Mouse (Mus musculus): ENCODE data around the gene Gm17387.
A peak's percentile ranks its signal among the peaks of the same experiment; 100 is the strongest.

Gm17387 gene

DNA sequence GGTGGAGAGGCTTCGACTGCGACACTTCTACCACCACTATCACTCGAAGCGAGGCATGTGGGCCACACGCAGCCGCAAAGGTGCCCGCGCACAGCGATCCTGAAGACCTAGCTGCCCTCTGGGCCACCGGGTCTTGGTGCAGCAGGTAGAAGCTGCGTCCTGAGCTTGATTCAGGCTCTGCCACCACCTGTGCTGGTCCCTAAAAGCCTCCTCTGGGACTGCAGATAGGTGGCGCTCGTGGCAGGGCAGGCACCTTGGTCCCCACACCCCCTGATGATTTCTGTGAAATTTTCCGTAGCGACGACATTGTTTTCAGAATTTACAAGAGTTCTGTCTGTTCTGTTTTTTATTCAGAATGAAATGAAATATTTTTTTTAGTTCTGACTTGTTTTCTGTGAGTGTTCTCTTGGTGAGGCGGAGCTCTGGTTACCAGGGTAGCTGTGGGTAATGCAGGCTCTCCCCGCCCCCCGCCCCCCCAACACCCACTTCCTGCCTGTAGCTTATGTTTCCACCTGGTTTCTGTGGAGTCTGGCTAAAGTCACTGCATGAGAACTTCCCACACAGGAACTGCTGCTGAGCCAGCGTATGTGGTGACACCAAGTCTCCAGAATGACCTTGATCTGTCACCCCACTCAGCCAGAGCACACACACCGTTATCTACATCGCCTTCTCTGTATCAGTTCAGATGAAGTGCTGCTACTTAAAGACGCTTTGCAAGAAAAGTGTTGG lies 43.2 kb downstream of the Gm17387 start:
- peak; percentile 38 to 58 for DNase-seq (ENCODE audit: low spot score in 2 of 2)

DNA sequence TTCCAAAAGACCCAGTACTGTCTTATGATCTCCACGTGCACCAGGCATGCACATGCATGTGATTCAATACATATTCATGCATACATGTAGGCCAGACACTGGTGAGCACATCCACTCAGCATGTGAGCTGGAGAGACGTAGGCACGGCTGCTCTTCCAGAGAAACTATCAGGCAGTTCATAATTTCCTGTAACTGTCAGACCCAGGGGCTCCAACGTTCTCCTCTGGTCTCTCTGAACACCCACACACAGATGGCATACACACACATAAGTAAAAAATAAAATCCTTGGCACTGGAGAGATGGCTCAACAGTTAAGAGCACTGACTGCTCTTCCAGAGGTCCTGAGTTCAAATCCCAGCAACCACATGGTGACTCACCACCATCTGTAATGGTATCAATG lies 44.9 kb downstream of the Gm17387 start:
- DNase-seq (ENCODE audit: low spot score in 2 of 2): no peak

DNA sequence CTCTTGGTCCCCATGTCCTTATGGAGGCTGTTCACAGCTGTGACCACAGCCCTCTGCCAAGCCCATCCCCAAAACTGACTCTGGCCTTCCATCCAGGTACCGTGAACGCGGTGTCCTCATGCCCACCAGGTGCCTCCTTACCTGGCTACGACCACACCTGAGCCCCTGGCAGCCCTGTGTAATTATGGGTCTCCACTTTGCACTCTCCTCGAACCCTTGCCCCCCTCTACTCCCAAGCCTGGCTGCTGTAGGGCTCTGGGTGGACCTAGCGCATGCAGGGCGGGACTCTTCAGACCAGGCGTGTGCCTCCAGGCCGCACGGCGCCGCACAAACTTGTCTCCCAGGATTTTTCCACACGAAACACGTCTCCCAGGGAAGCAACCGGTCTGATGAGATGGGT lies 48.9 kb downstream of the Gm17387 start, which contains the start of gene Pkp3:
Gene Pkp3 (plus strand): TSS at position 378 of the 400 bp plus-strand sequence.
- no peak for DNase-seq (ENCODE audit: low spot score in 2 of 2)

DNA sequence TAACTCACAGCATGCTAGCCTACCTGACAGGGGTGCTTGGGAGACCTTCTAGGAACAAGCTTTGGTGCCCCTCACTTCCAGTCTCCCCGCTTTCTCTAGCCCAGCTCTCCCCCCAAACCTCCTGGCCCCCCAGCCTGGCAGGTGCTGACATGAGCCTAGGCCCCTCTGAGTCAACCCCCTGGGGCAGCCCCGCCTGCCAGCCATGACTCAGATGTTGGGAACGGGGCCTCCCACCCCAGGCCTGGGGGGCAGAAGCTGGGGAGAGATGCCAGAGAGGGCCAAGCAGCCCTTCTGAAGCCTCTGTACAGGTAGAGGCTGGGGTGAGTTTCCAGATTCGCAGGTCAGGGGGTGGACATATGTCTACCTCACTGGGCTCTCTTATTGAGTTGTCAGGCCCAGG lies 49.9 kb downstream of the Gm17387 start:
- no peak for DNase-seq (ENCODE audit: low spot score in 2 of 2)
